Mouse (Mus musculus) midbrain, postnatal 0 days (tissue): Measurements from ENCODE around the gene Cxcr4. TPM values are rescaled to one million over a fixed set of nuclear protein-coding genes. Genes with fewer than 3 reads are reported as not detected.

Experiments
- ATAC-seq: fragments of 200-750 bp; cut with Nextera tagmentation; 2 replicates; pipeline ENCODE4 v1.8.0; 2017; ENCODE audit warnings: moderate number of reproducible peaks, mild to moderate bottlenecking, moderate TSS enrichment, moderate library complexity; ENCODE audit not compliant: low FRiP score
- DNase-seq: peaks from one replicate; pipeline ENCODE4 v3.0.0-alpha.2; 2015; ENCODE audit warnings: low spot score
- H3K27ac ChIP-seq: fragments of 300-500 bp; sonication (generic); 2 replicates; pipeline ENCODE4 v1.5.1; 2014; ENCODE audit warnings: low read depth, mild to moderate bottlenecking, low read length, mixed read lengths
- H3K27me3 ChIP-seq: fragments of 300-500 bp; sonication (generic); 2 replicates; pipeline ENCODE4 v1.6.1; 2014; ENCODE audit warnings: low read length, control low read depth, mixed read lengths; ENCODE audit not compliant: insufficient read depth
- H3K36me3 ChIP-seq: fragments of 300-500 bp; sonication (generic); 2 replicates; pipeline ENCODE4 v1.6.1; 2014; ENCODE audit warnings: low read length, control low read depth, mixed read lengths; ENCODE audit not compliant: insufficient read depth
- H3K4me1 ChIP-seq: fragments of 300-500 bp; sonication (generic); 2 replicates; pipeline ENCODE4 v1.6.1; 2014; ENCODE audit warnings: mild to moderate bottlenecking, control low read depth, antibody characterized with exemption, low read length, mixed read lengths; ENCODE audit not compliant: insufficient read depth
- H3K4me2 ChIP-seq: fragments of 300-500 bp; sonication (generic); 2 replicates; pipeline ENCODE4 v1.6.1; 2014; ENCODE audit warnings: low read depth, mild to moderate bottlenecking, low read length, mixed read lengths; ENCODE audit not compliant: poor library complexity, severe bottlenecking
- H3K4me3 ChIP-seq: fragments of 300-500 bp; sonication (generic); 2 replicates; pipeline ENCODE4 v1.5.1; 2014; ENCODE audit warnings: low read depth, mild to moderate bottlenecking, low read length, moderate library complexity
- H3K9ac ChIP-seq: fragments of 300-500 bp; sonication (generic); replicated peaks from 2 replicates; pipeline ENCODE4 v1.6.1; 2014; ENCODE audit warnings: mild to moderate bottlenecking, low read length, moderate library complexity, mixed read lengths; ENCODE audit not compliant: poor library complexity, severe bottlenecking
- H3K9me3 ChIP-seq: fragments of 300-500 bp; sonication (generic); 2 replicates; pipeline ENCODE4 v1.6.1; 2016; ENCODE audit warnings: low read length, control low read depth
- CTCF ChIP-seq: IDR thresholded peaks from 2 replicates; pipeline ENCODE4 v1.5.1; 2016; ENCODE audit warnings: antibody characterized with exemption, mild to moderate bottlenecking
- WGBS: fragments of 180-500 bp; shearing (Covaris S2); extraction: QIAGEN DNeasy Blood & Tissue Kit; methylation state at CpG from one replicate; pipeline ENCODE4 v1.1.7; 2014; 5-methylcytosine and 5-hydroxymethylcytosine counted together
- polyA plus RNA-seq: library from polyadenylated mRNA; unstranded; fragments of >200 nt; fragmentation: Nextera tagmentation; extraction: Ambion mirVana; gene quantifications from 2 replicates; pipeline ENCODE4 v1.2.1, GENCODE M21; 2015
- total RNA-seq: library from RNA; depleted of rRNA; stranded (reverse); fragments of >200 nt; gene quantifications from 2 replicates; pipeline ENCODE4 v1.2.3, GENCODE M21; 2014

Cxcr4 gene
- total and polyA plus RNA-seq, 2 experiments from 2014 or later: 1.7 to 28.5 TPM

DNA sequence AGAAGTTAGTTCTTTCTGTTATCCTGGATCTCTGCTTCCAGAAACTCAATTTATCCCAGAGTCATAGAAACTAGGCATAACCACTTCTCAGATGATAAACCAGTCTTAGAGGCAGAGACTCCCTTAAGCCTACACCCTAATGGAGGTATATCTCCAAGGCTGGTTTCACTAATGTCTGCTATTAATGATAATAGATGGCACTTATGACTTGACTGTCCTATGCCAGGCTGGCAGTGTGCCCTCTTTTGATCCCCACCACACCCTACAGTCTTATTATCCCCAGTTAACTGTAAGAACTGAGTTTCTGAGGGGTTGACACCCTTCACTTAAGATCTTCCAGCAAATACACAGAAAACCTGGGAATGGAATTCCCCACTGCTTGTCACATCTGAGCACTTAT, 39.5 kb downstream of the Cxcr4 start:
- no peak for DNase-seq
- H3K9ac ChIP-seq: no peak overlapping the region
- H3K36me3 ChIP-seq: no peaks in the 10 kb centered on the region
- no peak for TF ChIP-seq CTCF
- H3K27me3 ChIP-seq: no peaks in the 10 kb centered on the region
- no peak overlapping the region for H3K27ac ChIP-seq
- ATAC-seq: no peak
- no peaks in the 10 kb centered on the region for H3K9me3 ChIP-seq
- no peak overlapping the region for H3K4me3 ChIP-seq
- H3K4me2 ChIP-seq: no peak overlapping the region
- H3K4me1 ChIP-seq: no peaks in the 10 kb centered on the region

- Histone ChIP-seq H3K27me3 (no peaks in the 10 kb centered on the region), H3K4me1 (no peaks in the 10 kb centered on the region), H3K9ac (no peak overlapping the region), H3K4me2 (no peak overlapping the region), H3K4me3 (no peak overlapping the region), H3K9me3 (no peaks in the 10 kb centered on the region), H3K36me3 (no peaks in the 10 kb centered on the region), H3K27ac (no peak overlapping the region)
- DNase-seq (peak; percentile 56), ATAC-seq (peak; percentile 66)
- peak; percentile 50 for TF ChIP-seq CTCF
- 17% methylated on average over 8 of the region's 8 CpGs for WGBS
These were observed 40.2 kb downstream of the Cxcr4 start for GRCm38 (mm10) chr1:128551743-128552397.

- H3K9ac ChIP-seq: no peak overlapping the region
- no peaks in the 10 kb centered on the region for H3K9me3 ChIP-seq
- H3K27ac ChIP-seq: no peak overlapping the region
- no peak overlapping the region for H3K4me3 ChIP-seq
- ATAC-seq: no peak
- H3K4me1 ChIP-seq: no peaks in the 10 kb centered on the region
- H3K27me3 ChIP-seq: no peaks in the 10 kb centered on the region
- TF ChIP-seq CTCF: no peak
- DNase-seq: no peak
- H3K36me3 ChIP-seq: no peaks in the 10 kb centered on the region
- H3K4me2 ChIP-seq: no peak overlapping the region
- 54% methylated on average over 5 of the region's 5 CpGs for WGBS
These were observed 42.7 kb downstream of the Cxcr4 start for GRCm38 (mm10) chr1:128549442-128549841.

DNA sequence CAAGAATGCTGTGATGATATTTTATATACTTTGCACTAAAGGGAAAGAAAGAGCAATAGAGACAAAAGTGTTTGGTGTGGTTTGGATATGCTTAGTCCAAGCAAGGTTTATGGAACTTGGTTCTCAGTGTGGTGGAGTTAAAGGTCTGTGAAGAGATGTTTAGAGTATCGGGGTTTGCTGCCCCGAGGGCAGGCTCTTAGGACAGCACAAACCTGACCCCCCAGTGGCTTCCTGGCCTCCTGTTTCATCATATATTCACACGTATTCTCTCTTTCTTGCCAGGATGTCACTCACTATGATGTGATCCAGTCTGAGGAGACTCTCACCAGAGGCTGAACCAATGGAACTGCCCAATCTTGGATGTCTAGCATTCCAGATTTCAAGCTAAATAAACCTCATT, 43.1 kb downstream of the Cxcr4 start:
- no peak for ATAC-seq

GRCm38 (mm10) chr1:128548220-128548998, 43.7 kb downstream of the Cxcr4 start:
- H3K36me3 ChIP-seq: no peaks in the 10 kb centered on the region
- no peaks in the 10 kb centered on the region for H3K4me1 ChIP-seq
- no peak for ATAC-seq
- no peak overlapping the region for H3K27ac ChIP-seq
- H3K27me3 ChIP-seq: no peaks in the 10 kb centered on the region
- no peak overlapping the region for H3K4me3 ChIP-seq
- DNase-seq: no peak
- TF ChIP-seq CTCF: no peak
- WGBS: 92% methylated on average over 5 of the region's 5 CpGs
- H3K9ac ChIP-seq: no peak overlapping the region
- no peaks in the 10 kb centered on the region for H3K9me3 ChIP-seq
- no peak overlapping the region for H3K4me2 ChIP-seq

More for the DNA sequence above, 43.1 kb downstream of the Cxcr4 start:
- no peak overlapping the region for H3K4me2 ChIP-seq
- H3K4me1 ChIP-seq: no peaks in the 10 kb centered on the region
- no peak overlapping the region for H3K27ac ChIP-seq
- no peak for DNase-seq
- no peak overlapping the region for H3K9ac ChIP-seq
- H3K36me3 ChIP-seq: no peaks in the 10 kb centered on the region
- H3K27me3 ChIP-seq: no peaks in the 10 kb centered on the region
- TF ChIP-seq CTCF: no peak
- 75% methylated on average over 3 of the region's 3 CpGs for WGBS
- H3K9me3 ChIP-seq: no peaks in the 10 kb centered on the region
- no peak overlapping the region for H3K4me3 ChIP-seq

- no peak for ATAC-seq
- Histone ChIP-seq H3K9ac (no peak overlapping the region), H3K36me3 (no peaks in the 10 kb centered on the region), H3K27me3 (no peaks in the 10 kb centered on the region), H3K4me2 (no peak overlapping the region), H3K4me3 (no peak overlapping the region), H3K4me1 (no peaks in the 10 kb centered on the region), H3K27ac (no peak overlapping the region), H3K9me3 (no peaks in the 10 kb centered on the region)
- WGBS: 64% methylated on average over 6 of the region's 6 CpGs
- TF ChIP-seq CTCF: no peak
- DNase-seq: peak; percentile 32
These were observed 46.4 kb downstream of the Cxcr4 start for GRCm38 (mm10) chr1:128545672-128546071.
